Mouse (Mus musculus) CD4-positive, CD25-positive, alpha-beta regulatory T cell, adult 9 weeks (primary cell): ENCODE data around the gene Map3k10. TPM values are rescaled to one million over a fixed set of nuclear protein-coding genes. Genes with fewer than 3 reads are reported as not detected.

Experiments
- polyA plus RNA-seq: library from polyadenylated mRNA; unstranded; fragments of 100-300 nt; shearing (Covaris generic); gene quantifications from one replicate; pipeline ENCODE4 v1.2.1, GENCODE M21; 2017

Map3k10 gene
- polyA plus RNA-seq = 1.7 TPM

GRCm38 (mm10) chr7:27674522-27675221 is at the start of gene Map3k10:
TSS of gene Map3k10 (minus strand) at chr7:27674598.

GRCm38 (mm10) chr7:27688815-27689612 is 14.6 kb upstream of the Map3k10 start, which contains the start of gene Zfp607b:
TSS of gene Zfp607b (plus strand) at chr7:27689340.

GRCm38 (mm10) chr7:27653681-27654437 is 20.5 kb downstream of the Map3k10 start, which contains the start of gene Ttc9b:
TSS of gene Ttc9b (plus strand) at chr7:27653915.

Other genes with a start within 250 kb of the Map3k10 start
- 0.33 TPM for gene Sptbn4, start 226.9 kb downstream of the Map3k10 start, polyA plus RNA-seq
- gene Blvrb, start 226.6 kb downstream of the Map3k10 start, polyA plus RNA-seq = 16.2 TPM
- gene Sertad3, start 200.8 kb downstream of the Map3k10 start, polyA plus RNA-seq = 61.8 TPM
- gene Sertad1, start 187.7 kb downstream of the Map3k10 start, polyA plus RNA-seq = 95.7 TPM
- gene Prx, start 175.3 kb downstream of the Map3k10 start, polyA plus RNA-seq = 0.61 TPM
- 0.12 TPM for gene Hipk4, start 151.3 kb downstream of the Map3k10 start, polyA plus RNA-seq
- gene Pld3, start 121.4 kb downstream of the Map3k10 start, polyA plus RNA-seq = 194 TPM
- gene 2310022A10Rik, start 121.4 kb downstream of the Map3k10 start, polyA plus RNA-seq = 32.6 TPM
- gene Akt2, start 83.0 kb downstream of the Map3k10 start, polyA plus RNA-seq = 96.3 TPM
- gene Ttc9b, start 20.7 kb downstream of the Map3k10 start, polyA plus RNA-seq = not detected
- gene Zfp607b, start 14.7 kb upstream of the Map3k10 start, polyA plus RNA-seq = 8.0 TPM
- 23.6 TPM for gene Zfp60, start 56.8 kb upstream of the Map3k10 start, polyA plus RNA-seq
- 4.7 TPM for gene Zfp626, start 132.6 kb upstream of the Map3k10 start, polyA plus RNA-seq
- gene Zfp59, start 164.0 kb upstream of the Map3k10 start, polyA plus RNA-seq = 12.8 TPM
- gene Zfp607a, start 182.9 kb upstream of the Map3k10 start, polyA plus RNA-seq = 13.0 TPM